Mouse (Mus musculus): ENCODE data around the gene Afmid. TPM values are rescaled to one million over a fixed set of nuclear protein-coding genes. Genes with fewer than 3 reads are reported as not detected.

The Afmid gene
- polyA plus RNA-seq, 1 experiment from 2014 or later: 6.2 TPM

GRCm38 (mm10) chr11:117858392-117858791 lies 32.7 kb downstream of the Afmid start:
- H3K4me2 ChIP-seq (replicated peaks): no peak overlapping the region
- H3K36me3 ChIP-seq: peaks cover 42% of the 10 kb centered on the region
- H3K9me3 ChIP-seq: no peaks in the 10 kb centered on the region
- no peak overlapping the region for H3K27ac ChIP-seq
- H3K4me1 ChIP-seq: peaks cover 10% of the 10 kb centered on the region
- H3K4me3 ChIP-seq: no peak overlapping the region
- peaks cover 53% of the 10 kb centered on the region for H3K27me3 ChIP-seq
- ATAC-seq (ENCODE audit: low FRiP score, low read depth): no peak
- H3K9ac ChIP-seq: no peak overlapping the region
- 39% methylated on average over 3 of the region's 3 CpGs for WGBS

DNA sequence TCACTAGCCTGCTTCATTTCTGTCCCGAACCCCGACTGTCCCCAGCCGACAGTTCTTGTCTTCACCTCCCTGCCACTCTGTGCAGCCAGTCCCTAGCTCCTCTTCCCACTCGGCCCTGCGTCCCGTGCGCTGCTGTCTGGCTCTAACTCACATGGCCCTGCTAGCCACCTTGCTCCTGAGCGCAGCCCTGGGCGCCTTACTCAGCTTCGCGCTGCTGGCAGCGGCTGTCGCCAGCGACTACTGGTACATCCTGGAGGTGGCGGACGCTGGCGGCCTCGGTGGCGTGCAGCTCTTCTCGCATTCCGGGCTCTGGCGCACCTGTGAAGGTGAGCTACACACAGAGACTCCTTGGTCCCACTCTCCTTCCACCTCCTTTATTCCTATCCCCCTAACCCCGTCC lies 34.9 kb downstream of the Afmid start, which contains the start of gene Tmem235:
TSS of gene Tmem235 (plus strand) at position 152 of the 400 bp plus-strand sequence.
- Histone ChIP-seq H3K4me3 (peak within 1 kb of the TSS; percentile 8; the same call in 1 of the 2 replicates), H3K9me3 (no peaks in the 10 kb centered on the region), H3K27ac (no peak within 1 kb of the TSS), H3K4me2 (replicated peaks) (peak within 1 kb of the TSS; percentile 46), H3K36me3 (peaks cover 21% of the 10 kb centered on the region), H3K9ac (no peak within 1 kb of the TSS), H3K4me1 (peaks cover 10% of the 10 kb centered on the region), H3K27me3 (peaks cover 63% of the 10 kb centered on the region)
- WGBS: 2% methylated on average over 23 of the region's 23 CpGs
- no peak for ATAC-seq (ENCODE audit: low FRiP score, low read depth)

DNA sequence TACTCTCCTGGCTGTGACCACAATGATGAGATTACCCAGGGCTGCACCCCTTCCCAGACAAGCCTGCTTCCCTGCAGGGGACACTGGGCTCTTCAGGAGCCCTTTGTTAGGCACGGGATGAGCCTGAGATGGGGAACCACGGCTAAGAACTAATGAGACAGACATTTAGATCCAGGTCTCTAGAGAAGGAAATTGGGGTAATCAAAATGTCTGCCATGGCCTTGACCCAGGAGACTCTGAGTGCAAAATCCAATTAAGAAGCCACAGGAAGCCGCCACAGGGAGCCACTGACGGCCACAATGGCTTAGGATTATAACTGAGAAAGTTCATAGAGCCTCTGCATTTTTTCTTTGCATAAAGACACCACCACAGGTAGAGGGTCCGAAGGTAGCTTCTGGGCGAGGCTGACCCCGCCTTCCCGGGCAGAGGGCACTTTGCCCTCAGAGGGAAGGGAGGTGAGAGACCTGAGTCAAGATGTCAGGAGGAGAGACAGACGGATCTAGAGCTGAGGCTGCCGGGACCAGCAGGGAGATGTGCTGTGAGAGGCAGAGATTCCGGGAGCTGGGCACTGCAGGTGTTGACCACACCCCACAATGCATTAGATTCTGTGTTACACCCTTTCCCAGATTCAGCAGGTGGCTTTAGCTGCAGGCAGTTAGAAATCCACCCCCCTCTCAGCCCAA lies 37.6 kb downstream of the Afmid start:
- no peak overlapping the region for H3K27ac ChIP-seq
- H3K36me3 ChIP-seq: no peaks in the 10 kb centered on the region
- 30% methylated on average over 11 of the region's 11 CpGs for WGBS
- peaks cover 13% of the 10 kb centered on the region for H3K4me1 ChIP-seq
- H3K27me3 ChIP-seq: peaks cover 62% of the 10 kb centered on the region
- H3K9me3 ChIP-seq: no peaks in the 10 kb centered on the region
- ATAC-seq (ENCODE audit: low FRiP score, low read depth): no peak
- H3K9ac ChIP-seq: no peak overlapping the region
- H3K4me3 ChIP-seq: no peak overlapping the region
- no peak overlapping the region for H3K4me2 ChIP-seq (replicated peaks)

- Histone ChIP-seq H3K4me1 (peaks cover 11% of the 10 kb centered on the region), H3K27me3 (peaks cover 47% of the 10 kb centered on the region), H3K9me3 (no peaks in the 10 kb centered on the region), H3K4me2 (replicated peaks) (no peak overlapping the region), H3K9ac (no peak overlapping the region), H3K4me3 (no peak overlapping the region), H3K27ac (no peak overlapping the region), H3K36me3 (no peaks in the 10 kb centered on the region)
- no peak for ATAC-seq (ENCODE audit: low FRiP score, low read depth)
- 51% methylated on average over 2 of the region's 2 CpGs for WGBS
Observed at GRCm38 (mm10) chr11:117864805-117865204, 39.1 kb downstream of the Afmid start.

DNA sequence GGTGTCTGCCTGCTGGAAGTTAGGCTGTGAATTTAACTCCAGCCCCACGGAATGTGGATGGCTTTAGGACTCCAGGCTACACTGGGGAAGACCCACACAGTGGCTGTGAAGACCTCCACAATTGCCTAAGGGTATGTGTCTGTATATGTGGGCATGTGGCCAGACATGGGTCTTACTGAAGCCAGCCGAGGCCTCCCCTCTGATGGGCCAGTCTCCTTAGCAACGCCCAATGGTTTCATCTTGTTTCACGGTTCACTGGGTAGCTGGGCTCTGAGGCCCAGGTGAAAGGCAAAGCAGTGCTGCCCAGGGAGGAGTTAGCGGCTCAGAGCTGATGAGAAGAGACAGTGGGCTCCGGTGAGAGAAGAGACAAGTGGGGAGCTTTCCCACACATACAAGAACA lies 40.3 kb downstream of the Afmid start:
- no peak for ATAC-seq (ENCODE audit: low FRiP score, low read depth)
- H3K27ac ChIP-seq: no peak overlapping the region
- H3K4me3 ChIP-seq: no peak overlapping the region
- H3K9ac ChIP-seq: 0 out of 2 replicates have a peak overlapping the region, but pooled peaks have one; percentile 4
- no peaks in the 10 kb centered on the region for H3K36me3 ChIP-seq
- H3K9me3 ChIP-seq: no peaks in the 10 kb centered on the region
- peaks cover 35% of the 10 kb centered on the region for H3K27me3 ChIP-seq
- 50% methylated on average over 6 of the region's 6 CpGs for WGBS
- no peak overlapping the region for H3K4me2 ChIP-seq (replicated peaks)
- H3K4me1 ChIP-seq: peaks cover 9% of the 10 kb centered on the region; the same call in 1 of the 2 replicates

GRCm38 (mm10) chr11:117870688-117871365 lies 45.1 kb downstream of the Afmid start:
- no peak overlapping the region for H3K9ac ChIP-seq
- peak overlapping the region; percentile 32 for H3K4me2 ChIP-seq (replicated peaks)
- H3K4me1 ChIP-seq: peaks cover 21% of the 10 kb centered on the region
- H3K27ac ChIP-seq: no peak overlapping the region
- H3K9me3 ChIP-seq: no peaks in the 10 kb centered on the region
- no peak overlapping the region for H3K4me3 ChIP-seq
- H3K36me3 ChIP-seq: no peaks in the 10 kb centered on the region
- H3K27me3 ChIP-seq: no peaks in the 10 kb centered on the region
- WGBS: 38% methylated on average over 12 of the region's 12 CpGs
- ATAC-seq (ENCODE audit: low FRiP score, low read depth): no peak

DNA sequence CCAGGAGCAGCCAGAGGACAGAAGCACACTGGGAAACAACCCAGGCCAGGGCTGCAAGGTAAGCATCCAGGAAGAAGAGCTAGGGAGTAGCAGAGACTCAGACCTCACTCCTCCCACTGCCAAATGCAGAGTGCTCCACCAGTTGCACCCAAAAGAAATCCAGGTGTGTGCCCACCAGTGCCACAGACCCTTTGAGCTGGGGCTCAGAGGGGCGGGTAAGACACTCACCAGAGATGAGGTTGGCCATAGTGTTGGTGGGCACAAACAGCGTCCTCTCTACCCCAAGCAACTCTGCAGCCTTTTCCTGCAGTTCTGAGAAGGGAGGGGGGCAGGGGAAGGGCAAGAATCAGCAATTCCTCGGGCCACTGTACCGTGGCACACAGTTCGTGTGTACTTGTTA lies 45.7 kb downstream of the Afmid start:
- no peaks in the 10 kb centered on the region for H3K27me3 ChIP-seq
- no peak overlapping the region for H3K4me2 ChIP-seq (replicated peaks)
- H3K4me1 ChIP-seq: peaks cover 18% of the 10 kb centered on the region
- H3K4me3 ChIP-seq: no peak overlapping the region
- ATAC-seq (ENCODE audit: low FRiP score, low read depth): no peak
- H3K27ac ChIP-seq: no peak overlapping the region
- H3K36me3 ChIP-seq: no peaks in the 10 kb centered on the region
- 64% methylated on average over 5 of the region's 5 CpGs for WGBS
- H3K9ac ChIP-seq: no peak overlapping the region
- H3K9me3 ChIP-seq: no peaks in the 10 kb centered on the region

DNA sequence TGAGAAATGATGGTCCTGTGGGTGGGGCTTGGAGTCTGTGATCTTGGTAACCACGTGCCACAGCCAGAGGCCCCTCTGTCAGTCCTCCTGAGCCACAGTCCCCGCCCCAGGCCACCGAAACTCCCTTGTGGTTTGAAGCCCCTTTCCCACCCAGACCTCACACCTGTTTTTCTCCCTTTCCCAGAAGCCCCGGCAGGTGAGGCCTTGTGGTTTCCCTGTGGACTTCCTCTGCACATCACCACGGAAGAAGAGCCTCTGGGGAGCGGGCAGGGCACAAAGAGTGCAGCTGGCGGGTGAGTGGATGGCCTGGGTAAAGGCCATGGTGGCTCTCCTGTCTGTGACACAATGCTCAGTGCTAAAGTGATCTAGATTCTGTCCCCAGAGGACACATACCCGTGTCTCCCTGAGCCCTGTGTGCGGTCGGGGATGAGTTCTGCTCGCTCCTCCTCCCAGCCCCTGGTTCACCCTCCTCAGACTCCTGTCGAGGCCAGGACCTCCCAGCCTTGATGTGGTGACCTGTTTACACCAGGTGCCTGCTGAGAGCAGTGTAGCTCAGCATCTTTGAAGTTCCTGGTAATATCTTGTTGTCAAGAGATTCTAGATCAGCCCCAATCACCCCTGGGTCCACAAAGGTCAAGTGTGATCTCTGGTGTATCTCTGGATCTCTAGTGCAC lies 46.3 kb downstream of the Afmid start:
- peak overlapping the region; percentile 94 for H3K4me2 ChIP-seq (replicated peaks)
- H3K36me3 ChIP-seq: no peaks in the 10 kb centered on the region
- no peak for ATAC-seq (ENCODE audit: low FRiP score, low read depth)
- H3K27me3 ChIP-seq: no peaks in the 10 kb centered on the region
- no peak overlapping the region for H3K4me3 ChIP-seq
- H3K9me3 ChIP-seq: no peaks in the 10 kb centered on the region
- 60% methylated on average over 12 of the region's 12 CpGs for WGBS
- no peak overlapping the region for H3K9ac ChIP-seq
- peaks cover 18% of the 10 kb centered on the region for H3K4me1 ChIP-seq
- H3K27ac ChIP-seq: no peak overlapping the region

DNA sequence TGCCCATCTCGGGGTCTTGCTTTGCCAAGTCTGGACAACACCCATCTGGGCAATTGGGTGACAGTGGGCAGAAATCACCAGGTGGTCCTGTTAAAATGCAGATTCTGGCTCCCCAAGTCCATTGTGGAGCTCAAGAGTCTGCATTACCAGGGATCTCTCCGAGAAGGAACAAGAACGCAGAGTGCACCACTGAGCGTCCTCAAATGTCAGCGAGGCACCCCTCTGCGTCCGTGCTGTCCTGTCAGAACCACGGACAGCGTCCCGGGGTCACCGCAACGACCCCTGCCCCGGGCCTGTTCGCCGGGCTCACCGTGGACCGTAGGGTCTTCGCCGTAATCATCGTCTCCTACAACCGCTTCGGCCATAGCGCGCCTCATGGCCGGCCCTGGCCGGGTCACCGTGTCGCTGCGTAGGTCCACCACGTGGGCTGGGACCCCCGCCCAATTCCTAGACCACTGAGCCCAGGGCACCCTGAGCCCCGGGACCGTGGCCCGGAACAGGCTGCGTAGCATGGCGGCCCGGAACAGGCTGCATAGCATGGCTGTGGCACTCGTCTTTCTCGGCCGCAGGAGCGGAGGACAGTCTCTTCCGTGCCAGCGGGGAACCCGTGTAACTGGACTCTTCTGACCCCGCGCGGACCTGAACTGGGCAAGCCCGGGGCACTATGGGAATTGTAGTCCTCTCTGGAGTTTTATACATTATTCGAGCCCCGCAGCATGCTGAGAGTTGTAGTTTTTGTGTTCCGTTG lies 47.3 kb downstream of the Afmid start, which contains the start of gene Tha1:
TSS of gene Tha1 (minus strand) at position 621 of the 748 bp plus-strand sequence.
- Histone ChIP-seq H3K27ac (no peak within 1 kb of the TSS), H3K27me3 (no peaks in the 10 kb centered on the region), H3K4me3 (peak within 1 kb of the TSS; percentile 66), H3K4me2 (replicated peaks) (peak within 1 kb of the TSS; percentile 94), H3K36me3 (no peaks in the 10 kb centered on the region), H3K9me3 (no peaks in the 10 kb centered on the region), H3K4me1 (peaks cover 19% of the 10 kb centered on the region), H3K9ac (peak within 1 kb of the TSS; percentile 69)
- 2% methylated on average over 51 of the region's 51 CpGs for WGBS
- peak; percentile 80 for ATAC-seq (ENCODE audit: low FRiP score, low read depth)

GRCm38 (mm10) chr11:117874419-117874818 lies 48.7 kb downstream of the Afmid start:
- 59% methylated on average over 4 of the region's 4 CpGs for WGBS
- peaks cover 33% of the 10 kb centered on the region for H3K4me1 ChIP-seq

GRCm38 (mm10) chr11:117875681-117876080 lies 50.0 kb downstream of the Afmid start:
- Histone ChIP-seq H3K27ac (no peak overlapping the region), H3K4me3 (no peak overlapping the region), H3K4me1 (peaks cover 33% of the 10 kb centered on the region), H3K4me2 (replicated peaks) (no peak overlapping the region), H3K9me3 (no peaks in the 10 kb centered on the region), H3K36me3 (no peaks in the 10 kb centered on the region), H3K9ac (no peak overlapping the region), H3K27me3 (no peaks in the 10 kb centered on the region)
- WGBS: 50% methylated on average over 6 of the region's 6 CpGs
- no peak for ATAC-seq (ENCODE audit: low FRiP score, low read depth)

More at GRCm38 (mm10) chr11:117874419-117874818, 48.7 kb downstream of the Afmid start:
- no peaks in the 10 kb centered on the region for H3K9me3 ChIP-seq
- no peak overlapping the region for H3K27ac ChIP-seq
- ATAC-seq (ENCODE audit: low FRiP score, low read depth): no peak
- H3K36me3 ChIP-seq: no peaks in the 10 kb centered on the region
- H3K4me2 ChIP-seq (replicated peaks): no peak overlapping the region
- no peak overlapping the region for H3K4me3 ChIP-seq
- no peak overlapping the region for H3K9ac ChIP-seq
- no peaks in the 10 kb centered on the region for H3K27me3 ChIP-seq
